Mouse (Mus musculus) embryonic facial prominence, embryonic 13.5 days (tissue): ENCODE results near the gene Exoc1. TPM values are rescaled to one million over a fixed set of nuclear protein-coding genes. Genes with fewer than 3 reads are reported as not detected.

Experiments
- ATAC-seq: fragments of 200-750 bp; cut with Nextera tagmentation; 2 replicates; pipeline ENCODE4 v1.8.0; 2017; ENCODE audit warnings: low read depth; ENCODE audit not compliant: insufficient number of reproducible peaks, insufficient read depth, low FRiP score, low TSS enrichment
- H3K27ac ChIP-seq: fragments of 300-500 bp; sonication (generic); 2 replicates; pipeline ENCODE4 v1.5.1; 2015; ENCODE audit warnings: moderate library complexity, mild to moderate bottlenecking, inconsistent platforms
- H3K27me3 ChIP-seq: fragments of 300-500 bp; sonication (generic); 2 replicates; pipeline ENCODE4 v1.6.1; 2015; ENCODE audit warnings: mild to moderate bottlenecking, inconsistent platforms
- H3K36me3 ChIP-seq: fragments of 300-500 bp; sonication (generic); 2 replicates; pipeline ENCODE4 v1.6.1; 2015; ENCODE audit warnings: mild to moderate bottlenecking, inconsistent platforms
- H3K4me1 ChIP-seq: fragments of 300-500 bp; sonication (generic); 2 replicates; pipeline ENCODE4 v1.6.1; 2015; ENCODE audit warnings: inconsistent platforms
- H3K4me2 ChIP-seq: fragments of 300-500 bp; sonication (generic); 2 replicates; pipeline ENCODE4 v1.6.1; 2015; ENCODE audit warnings: moderate library complexity, mild to moderate bottlenecking, inconsistent platforms
- H3K4me3 ChIP-seq: fragments of 300-500 bp; sonication (generic); 2 replicates; pipeline ENCODE4 v1.5.1; 2015; ENCODE audit warnings: mild to moderate bottlenecking, inconsistent platforms
- H3K9ac ChIP-seq: fragments of 300-500 bp; sonication (generic); 2 replicates; pipeline ENCODE4 v1.6.1; 2015; ENCODE audit warnings: mild to moderate bottlenecking, inconsistent platforms
- H3K9me3 ChIP-seq: fragments of 300-500 bp; sonication (generic); 2 replicates; pipeline ENCODE4 v1.6.1; 2016; ENCODE audit warnings: inconsistent platforms
- WGBS: fragments of 180-500 bp; shearing (Covaris S2); methylation state at CpG from one replicate; pipeline ENCODE4 v1.1.7; 2015; ENCODE audit warnings: mixed read lengths; 5-methylcytosine and 5-hydroxymethylcytosine counted together
- polyA plus RNA-seq: library from polyadenylated mRNA; unstranded; fragments of >200 nt; fragmentation: Nextera tagmentation; extraction: Ambion mirVana; gene quantifications from 2 replicates; pipeline ENCODE4 v1.2.1, GENCODE M21; 2015

Gene Exoc1
- polyA plus RNA-seq: 37.4 and 38.2 TPM in 2 replicates

GRCm38 (mm10) chr5:76529040-76529703, at the start of gene Exoc1:
Exoc1 (plus strand) TSS chr5:76529311.
- under 1% methylated on average over 39 of the region's 39 CpGs for WGBS
- H3K9ac ChIP-seq: peak within 1 kb of the TSS; percentile 84
- ATAC-seq: peak; percentile 99

DNA sequence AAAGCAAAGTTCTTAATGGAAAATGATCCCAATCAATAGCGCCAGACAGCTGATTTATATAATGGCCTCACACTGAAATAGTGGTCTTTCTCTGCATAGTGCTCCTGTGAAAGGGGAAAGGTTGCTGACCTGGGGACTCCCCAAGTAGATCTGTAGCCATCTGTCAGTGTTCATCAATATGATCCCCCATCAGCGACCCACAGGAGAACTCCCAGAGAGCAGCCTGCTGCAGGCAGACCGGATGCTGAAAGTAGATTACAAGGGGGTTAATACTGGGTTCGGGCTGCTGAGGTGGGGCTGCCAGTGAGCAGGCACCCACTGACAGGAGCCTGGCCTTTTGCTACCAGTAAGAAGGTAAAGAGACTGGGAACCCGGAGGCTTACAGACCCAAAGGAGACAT, 45.3 kb upstream of the Exoc1 start, which contains the start of gene Gm7271:
TSS of gene Gm7271 (plus strand) at position 230 of the 400 bp plus-strand sequence.
- Histone ChIP-seq H3K4me2 (no peak within 1 kb of the TSS), H3K9me3 (no peaks in the 10 kb centered on the region), H3K27ac (no peak within 1 kb of the TSS), H3K36me3 (no peaks in the 10 kb centered on the region), H3K27me3 (no peaks in the 10 kb centered on the region), H3K4me3 (no peak within 1 kb of the TSS), H3K9ac (no peak within 1 kb of the TSS), H3K4me1 (no peaks in the 10 kb centered on the region)
- WGBS: 49% methylated on average over 5 of the region's 5 CpGs
- no peak for ATAC-seq

More at GRCm38 (mm10) chr5:76529040-76529703, at the start of gene Exoc1:
- H3K4me2 ChIP-seq: peak within 1 kb of the TSS; percentile 89
- peaks cover 12% of the 10 kb centered on the region for H3K4me1 ChIP-seq
- no peaks in the 10 kb centered on the region for H3K9me3 ChIP-seq
- H3K36me3 ChIP-seq: 0 out of 2 replicates have a peak, but pooled peaks cover 4% of the 10 kb centered on the region
- no peaks in the 10 kb centered on the region for H3K27me3 ChIP-seq
- peak within 1 kb of the TSS; percentile 94 for H3K4me3 ChIP-seq
- peak within 1 kb of the TSS; percentile 82 for H3K27ac ChIP-seq

DNA sequence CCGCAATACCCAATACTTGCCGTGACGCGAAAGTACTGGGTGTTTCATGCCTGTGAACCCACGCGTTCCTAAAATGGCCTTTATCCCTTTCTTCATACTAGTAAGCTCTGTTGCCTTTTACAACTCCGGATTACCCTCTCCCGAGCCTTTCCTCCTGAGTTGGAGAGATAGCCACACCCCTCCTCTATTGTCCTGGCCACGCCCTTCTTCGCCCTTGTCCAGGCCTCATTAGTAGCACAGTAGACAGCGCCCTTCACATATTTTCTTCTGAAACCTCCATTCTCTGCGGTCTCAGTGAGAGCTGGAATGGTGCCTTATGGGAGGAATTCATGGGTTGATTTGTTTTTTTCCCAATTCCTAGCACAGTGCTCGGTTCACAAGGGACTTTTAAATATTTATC, 34.0 kb upstream of the Exoc1 start:
- H3K36me3 ChIP-seq: no peaks in the 10 kb centered on the region
- H3K9me3 ChIP-seq: no peaks in the 10 kb centered on the region
- 82% methylated on average over 13 of the region's 13 CpGs for WGBS

DNA sequence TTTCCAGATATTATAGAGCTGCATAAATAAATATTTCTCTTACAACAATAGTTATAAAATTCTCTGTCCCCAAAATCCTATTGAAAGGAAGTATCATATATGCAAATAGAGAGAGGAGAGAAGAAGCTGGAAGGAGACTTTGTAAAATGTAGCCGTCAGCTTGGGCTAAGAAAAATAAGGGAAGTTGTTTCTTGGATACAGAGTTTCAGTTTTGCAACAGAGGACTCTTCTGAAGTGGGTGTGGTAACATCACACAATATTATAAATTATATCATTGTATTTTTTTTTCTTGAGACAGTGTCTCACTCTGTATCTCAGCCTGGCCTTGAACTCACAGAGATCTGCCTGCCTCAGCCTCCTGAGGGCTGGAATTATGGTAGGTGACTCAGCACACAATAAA, 6.7 kb upstream of the Exoc1 start:
- 96% methylated on average over 1 of the region's 1 CpGs for WGBS
- Histone ChIP-seq H3K9ac (no peak overlapping the region), H3K27ac (no peak overlapping the region), H3K4me2 (no peak overlapping the region), H3K9me3 (no peaks in the 10 kb centered on the region), H3K36me3 (no peaks in the 10 kb centered on the region), H3K27me3 (no peaks in the 10 kb centered on the region), H3K4me3 (no peak overlapping the region), H3K4me1 (no peaks in the 10 kb centered on the region)
- no peak for ATAC-seq

More for the DNA sequence above, 34.0 kb upstream of the Exoc1 start:
- no peak overlapping the region for H3K9ac ChIP-seq
- no peak for ATAC-seq
- H3K4me1 ChIP-seq: no peaks in the 10 kb centered on the region
- H3K27ac ChIP-seq: no peak overlapping the region
- H3K4me2 ChIP-seq: no peak overlapping the region
- no peak overlapping the region for H3K4me3 ChIP-seq
- H3K27me3 ChIP-seq: no peaks in the 10 kb centered on the region

DNA sequence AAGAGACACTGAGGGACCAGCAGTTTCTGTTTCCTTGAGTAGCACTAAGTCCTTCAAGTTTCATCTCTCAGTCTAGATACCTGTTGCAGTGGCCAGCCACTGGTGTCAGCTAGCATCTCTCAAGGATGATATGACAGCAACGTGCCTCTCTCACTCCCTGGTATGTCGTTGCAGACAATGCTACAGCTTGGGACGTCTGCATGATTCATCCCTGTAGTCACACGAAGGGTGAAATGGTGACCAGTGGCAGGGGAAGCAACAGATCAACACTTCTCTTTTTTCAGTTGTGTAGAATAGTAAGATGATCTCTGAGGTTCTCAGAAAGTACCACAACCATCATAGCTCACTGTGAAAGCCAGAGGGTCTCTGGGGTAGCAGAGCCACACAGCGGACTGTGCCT, 4.5 kb upstream of the Exoc1 start:
- no peaks in the 10 kb centered on the region for H3K36me3 ChIP-seq
- H3K9ac ChIP-seq: no peak overlapping the region
- H3K4me1 ChIP-seq: peaks cover under 1% of the 10 kb centered on the region; the same call in 1 of the 2 replicates
- no peak overlapping the region for H3K4me2 ChIP-seq
- no peaks in the 10 kb centered on the region for H3K9me3 ChIP-seq
- H3K27me3 ChIP-seq: no peaks in the 10 kb centered on the region
- WGBS: 72% methylated on average over 5 of the region's 5 CpGs
- ATAC-seq: no peak
- H3K27ac ChIP-seq: no peak overlapping the region
- H3K4me3 ChIP-seq: no peak overlapping the region

GRCm38 (mm10) chr5:76525066-76525465, 4.0 kb upstream of the Exoc1 start:
- 54% methylated on average over 4 of the region's 4 CpGs for WGBS
- ATAC-seq: no peak
- Histone ChIP-seq H3K4me2 (no peak overlapping the region), H3K27ac (no peak overlapping the region), H3K4me3 (no peak overlapping the region), H3K27me3 (no peaks in the 10 kb centered on the region), H3K4me1 (peaks cover 5% of the 10 kb centered on the region), H3K9me3 (no peaks in the 10 kb centered on the region), H3K9ac (no peak overlapping the region), H3K36me3 (no peaks in the 10 kb centered on the region)

DNA sequence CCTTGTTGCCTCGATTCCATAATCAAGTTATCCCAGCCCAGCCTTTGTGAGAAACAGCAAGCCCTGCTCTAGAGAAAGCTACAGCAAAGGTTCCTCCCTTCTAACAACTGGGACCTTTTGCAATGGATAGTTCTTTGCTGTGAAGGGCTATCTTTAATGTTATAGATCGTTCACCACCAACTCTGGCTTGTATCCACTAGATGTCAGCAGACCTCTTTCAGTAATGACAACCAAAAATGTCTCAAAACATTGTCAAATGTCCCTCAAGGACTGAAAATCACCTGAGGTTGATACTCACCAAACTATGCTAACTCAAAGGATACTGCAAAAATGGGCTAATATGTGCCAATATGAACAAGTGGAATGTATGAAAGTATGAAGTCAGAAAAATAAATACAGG, 3.3 kb upstream of the Exoc1 start:
- Histone ChIP-seq H3K27ac (no peak overlapping the region), H3K9me3 (no peaks in the 10 kb centered on the region), H3K9ac (no peak overlapping the region), H3K4me3 (no peak overlapping the region), H3K4me1 (peaks cover 12% of the 10 kb centered on the region), H3K27me3 (no peaks in the 10 kb centered on the region), H3K4me2 (no peak overlapping the region), H3K36me3 (no peaks in the 10 kb centered on the region)
- 50% methylated on average over 2 of the region's 2 CpGs for WGBS
- no peak for ATAC-seq

DNA sequence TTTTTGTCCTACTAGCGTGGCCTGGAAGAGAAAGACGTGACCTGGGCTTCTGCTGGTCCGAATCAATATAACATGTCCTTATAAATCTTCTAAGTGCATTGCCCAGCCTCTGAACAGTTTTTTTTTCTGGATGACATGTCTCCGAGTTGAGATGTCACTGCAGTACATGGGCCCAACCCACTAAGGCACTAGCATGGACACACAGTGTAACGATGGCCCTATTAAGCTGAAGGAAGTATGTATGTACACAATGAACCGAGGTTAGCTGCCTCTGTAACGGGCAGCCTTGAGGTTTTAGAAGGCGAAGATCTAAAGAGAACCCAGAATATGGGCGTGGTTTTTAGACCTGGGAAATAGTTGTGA, 574 bp downstream of the Exoc1 start:
- H3K4me2 ChIP-seq: peak overlapping the region; percentile 89
- ATAC-seq: no peak
- WGBS: 8% methylated on average over 9 of the region's 9 CpGs
- H3K36me3 ChIP-seq: peaks cover 4% of the 10 kb centered on the region; the same call in 1 of the 2 replicates
- peaks cover 12% of the 10 kb centered on the region for H3K4me1 ChIP-seq
- H3K27ac ChIP-seq: peak overlapping the region; percentile 82; the same call in 1 of the 2 replicates
- peak overlapping the region; percentile 84 for H3K9ac ChIP-seq
- no peaks in the 10 kb centered on the region for H3K9me3 ChIP-seq
- H3K27me3 ChIP-seq: no peaks in the 10 kb centered on the region
- H3K4me3 ChIP-seq: peak overlapping the region; percentile 94

- no peak overlapping the region for H3K4me2 ChIP-seq
- peaks cover 33% of the 10 kb centered on the region for H3K36me3 ChIP-seq
- no peak for ATAC-seq
- no peaks in the 10 kb centered on the region for H3K27me3 ChIP-seq
- H3K9me3 ChIP-seq: no peaks in the 10 kb centered on the region
- peaks cover 12% of the 10 kb centered on the region for H3K4me1 ChIP-seq
- H3K4me3 ChIP-seq: no peak overlapping the region
- no peak overlapping the region for H3K27ac ChIP-seq
- no peak overlapping the region for H3K9ac ChIP-seq
- WGBS: 82% methylated on average over 6 of the region's 6 CpGs
These were observed 4.1 kb downstream of the Exoc1 start for GRCm38 (mm10) chr5:76533186-76533585.

GRCm38 (mm10) chr5:76536231-76536630, 7.1 kb downstream of the Exoc1 start:
- peaks cover 44% of the 10 kb centered on the region for H3K36me3 ChIP-seq
- no peak for ATAC-seq
- no peak overlapping the region for H3K9ac ChIP-seq
- no peaks in the 10 kb centered on the region for H3K27me3 ChIP-seq
- no peak overlapping the region for H3K27ac ChIP-seq
- 76% methylated on average over 1 of the region's 1 CpGs for WGBS
- H3K4me3 ChIP-seq: no peak overlapping the region
- H3K9me3 ChIP-seq: no peaks in the 10 kb centered on the region
- no peak overlapping the region for H3K4me2 ChIP-seq
- no peaks in the 10 kb centered on the region for H3K4me1 ChIP-seq

DNA sequence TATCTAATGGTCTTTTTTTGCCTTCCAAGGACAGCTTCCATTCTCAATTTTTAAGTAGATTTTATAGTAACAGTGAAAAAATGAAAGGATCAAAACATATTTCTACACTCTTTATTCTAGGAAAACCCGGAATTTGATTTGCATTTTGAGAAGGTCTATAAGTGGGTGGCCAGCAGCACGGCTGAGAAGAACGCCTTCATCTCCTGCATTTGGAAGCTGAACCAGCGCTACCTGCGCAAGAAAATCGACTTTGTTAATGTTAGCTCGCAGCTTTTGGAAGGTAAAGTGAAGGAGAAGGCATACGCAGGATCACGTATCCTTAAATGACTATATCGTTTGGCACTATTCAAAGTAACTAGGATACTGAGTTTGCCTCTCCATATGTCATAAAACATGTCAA, 8.5 kb downstream of the Exoc1 start:
- H3K9me3 ChIP-seq: no peaks in the 10 kb centered on the region
- no peak overlapping the region for H3K9ac ChIP-seq
- no peak overlapping the region for H3K4me3 ChIP-seq
- ATAC-seq: no peak
- no peaks in the 10 kb centered on the region for H3K27me3 ChIP-seq
- peaks cover 52% of the 10 kb centered on the region for H3K36me3 ChIP-seq
- H3K27ac ChIP-seq: no peak overlapping the region
- H3K4me1 ChIP-seq: no peaks in the 10 kb centered on the region
- WGBS: 94% methylated on average over 10 of the region's 10 CpGs
- no peak overlapping the region for H3K4me2 ChIP-seq

DNA sequence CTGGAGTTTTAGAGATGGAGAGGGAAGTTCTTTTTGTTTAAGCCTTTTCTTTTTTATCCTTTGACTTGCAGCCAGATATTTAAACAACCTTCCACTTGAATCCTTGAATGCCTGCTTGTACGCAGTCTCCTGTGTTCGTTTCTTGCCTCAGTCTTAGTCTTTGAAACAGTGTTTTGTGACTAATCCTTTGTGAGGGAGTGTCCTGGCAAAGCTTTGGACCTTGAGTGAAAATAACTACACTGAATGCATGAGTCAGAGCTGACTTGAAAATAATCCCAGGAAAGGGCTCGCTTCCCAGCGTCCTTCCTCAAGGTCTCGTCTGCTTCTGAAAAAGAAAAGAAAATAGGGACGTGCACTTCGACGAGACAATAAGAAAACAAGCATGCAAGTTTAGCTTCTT, 11.1 kb downstream of the Exoc1 start:
- Histone ChIP-seq H3K27ac (no peak overlapping the region), H3K27me3 (no peaks in the 10 kb centered on the region), H3K9me3 (no peaks in the 10 kb centered on the region), H3K9ac (no peak overlapping the region), H3K4me3 (no peak overlapping the region), H3K4me1 (no peaks in the 10 kb centered on the region), H3K4me2 (no peak overlapping the region), H3K36me3 (peaks cover 70% of the 10 kb centered on the region)
- ATAC-seq: no peak
- WGBS: 82% methylated on average over 8 of the region's 8 CpGs
